Mouse (Mus musculus) R1 (cell line): Measurements from ENCODE around the gene Rptor.

ENCODE experiments used
- DNase-seq: peaks from one replicate; pipeline ENCODE4 v3.0.0-alpha.2; 2018; ENCODE audit warnings: low read depth, low spot score

Rptor gene

DNA sequence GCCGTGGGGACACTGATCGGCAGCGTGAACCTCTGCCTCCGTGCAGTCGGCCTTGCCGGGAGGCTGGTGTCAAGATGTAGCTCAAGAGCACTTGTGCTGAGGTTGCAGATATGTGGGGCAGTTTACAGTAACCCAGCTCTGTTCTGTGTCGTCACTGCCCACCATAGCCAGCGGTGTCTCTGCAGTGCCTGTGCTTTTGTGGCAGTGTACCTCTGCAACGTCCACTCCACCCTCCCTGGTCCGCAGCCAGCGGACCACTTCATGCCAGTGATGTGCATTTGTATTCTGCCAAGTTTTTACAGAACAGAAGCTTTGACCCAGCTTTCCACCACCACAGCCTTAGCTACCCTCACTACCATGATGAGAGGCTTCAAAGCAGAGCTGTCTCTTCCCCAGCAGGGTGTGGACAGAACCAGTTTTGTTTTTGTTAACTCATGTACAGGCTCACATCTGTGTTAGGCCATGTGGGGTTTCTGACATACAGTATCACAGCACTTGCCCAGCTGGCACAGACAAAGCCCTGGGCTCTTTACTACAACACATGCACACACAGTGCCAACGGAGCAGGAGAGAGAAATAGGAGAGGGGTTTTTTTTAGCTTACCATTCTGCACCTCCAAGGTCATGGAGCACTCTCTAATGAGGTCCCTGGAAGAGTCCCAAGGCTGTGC lies 182.1 kb downstream of the Rptor start:
- no peak for DNase-seq

DNA sequence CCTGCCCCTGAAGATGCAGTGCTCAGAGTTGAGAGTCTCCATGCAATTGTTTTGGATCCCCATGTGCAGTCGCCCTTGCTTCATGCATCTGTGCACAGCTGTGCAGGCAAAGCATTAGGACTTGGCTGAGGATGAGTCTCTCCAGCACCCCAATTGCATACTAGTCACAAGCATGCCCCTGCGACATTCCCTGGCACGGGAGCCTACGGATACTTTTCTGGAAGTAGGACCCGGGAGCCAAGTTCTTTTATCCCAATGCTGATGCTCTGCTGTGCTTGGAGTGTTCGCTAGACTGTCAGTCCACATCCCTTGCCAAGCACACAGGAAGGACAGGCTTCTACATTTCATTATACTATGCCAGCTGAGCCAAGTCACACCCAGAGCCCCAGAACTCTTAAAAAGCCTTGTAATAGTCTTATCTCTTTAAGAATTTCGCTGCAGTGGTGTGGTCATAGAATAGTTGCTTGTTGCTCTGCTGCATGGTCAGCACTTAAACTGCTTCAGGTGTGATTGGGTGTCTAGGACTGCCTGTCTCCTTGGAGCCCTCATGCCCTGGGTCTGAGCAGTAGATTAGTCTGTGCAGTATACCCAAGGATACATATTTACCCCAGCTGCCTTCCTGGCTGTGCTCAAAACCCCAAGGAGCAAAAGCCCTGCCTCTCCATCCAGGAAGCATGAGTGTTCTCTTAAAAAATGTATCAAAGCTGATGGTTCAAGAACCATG lies 183.1 kb downstream of the Rptor start:
- no peak for DNase-seq

DNA sequence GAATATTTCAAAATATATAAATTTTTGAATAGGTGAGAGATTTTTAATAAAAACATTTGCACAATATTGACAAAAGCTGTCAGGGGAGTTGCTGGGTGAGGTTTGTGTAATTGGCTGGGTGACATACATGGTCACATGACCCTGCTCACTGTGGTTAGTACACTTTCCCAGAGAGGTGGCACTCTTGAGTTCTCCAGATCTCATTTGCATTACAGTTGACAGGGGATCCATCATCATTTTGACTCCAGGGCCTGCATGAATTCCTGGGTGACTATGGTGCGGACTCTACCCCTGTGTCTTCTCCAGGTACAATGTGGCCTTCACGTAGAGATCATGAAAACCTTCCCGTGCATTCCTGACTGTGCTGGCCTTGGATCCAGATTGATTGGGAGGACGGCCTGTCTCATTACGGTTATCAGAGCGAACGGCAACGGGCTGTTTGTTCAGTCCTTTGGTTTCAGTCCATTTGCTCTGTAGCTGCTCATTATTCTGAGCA lies 183.7 kb downstream of the Rptor start:
- no peak for DNase-seq

DNA sequence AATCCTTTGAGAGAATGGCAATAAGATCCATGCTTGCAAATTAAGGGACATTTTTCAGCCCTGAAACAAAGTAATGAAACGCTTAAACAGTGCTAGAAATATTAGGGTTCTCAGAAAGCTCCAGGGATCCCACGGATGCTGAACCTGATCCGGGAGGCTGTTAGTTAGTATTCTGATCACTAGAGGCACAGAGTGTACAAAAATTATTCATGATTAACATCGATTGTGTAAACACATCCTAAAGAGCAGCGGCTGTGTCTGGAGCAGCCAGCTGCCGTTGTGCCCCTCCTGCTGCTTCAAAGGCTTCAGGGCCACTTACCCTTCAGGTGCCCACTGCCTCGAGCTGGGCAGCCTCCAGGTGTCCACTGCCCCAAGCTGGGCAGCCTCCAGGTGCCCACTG lies 185.8 kb downstream of the Rptor start:
- DNase-seq: no peak

DNA sequence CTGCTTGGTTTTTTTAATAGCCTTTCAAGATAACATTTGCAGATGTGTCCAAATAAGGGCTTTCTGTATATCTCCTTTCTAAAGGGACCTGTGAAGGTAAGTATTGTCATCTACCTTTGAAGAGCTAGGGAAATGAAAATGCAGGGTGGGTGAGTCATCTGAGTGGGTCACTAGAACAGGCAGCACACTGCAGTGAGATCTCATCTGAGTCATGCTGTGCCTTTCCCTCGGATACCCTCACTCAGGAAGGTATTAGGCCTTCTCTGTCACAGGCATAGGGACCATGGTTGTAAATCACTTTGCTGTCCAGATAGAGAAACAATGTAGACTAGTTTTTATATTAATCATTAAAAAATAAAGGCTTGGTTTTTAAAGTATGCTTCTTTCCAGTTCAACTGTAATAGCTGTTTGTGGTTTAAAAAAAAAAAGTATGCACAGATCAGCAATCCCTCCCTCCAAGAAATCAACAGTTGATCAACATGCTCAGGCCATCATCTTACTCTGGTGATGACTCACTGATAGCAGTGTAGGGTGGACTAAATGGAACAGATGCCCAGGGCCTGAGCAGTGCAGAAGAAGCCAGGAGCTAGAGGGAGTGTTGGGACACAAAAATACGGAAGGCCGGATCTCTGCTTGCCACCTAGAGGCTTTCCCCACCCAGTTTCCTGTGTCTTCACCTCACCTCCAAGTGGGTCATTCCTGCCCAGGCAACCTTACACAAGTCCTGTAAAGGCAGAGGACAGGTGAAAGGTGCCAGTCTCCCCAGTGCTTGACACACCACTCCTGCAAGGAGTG lies 186.4 kb downstream of the Rptor start:
- no peak for DNase-seq

DNA sequence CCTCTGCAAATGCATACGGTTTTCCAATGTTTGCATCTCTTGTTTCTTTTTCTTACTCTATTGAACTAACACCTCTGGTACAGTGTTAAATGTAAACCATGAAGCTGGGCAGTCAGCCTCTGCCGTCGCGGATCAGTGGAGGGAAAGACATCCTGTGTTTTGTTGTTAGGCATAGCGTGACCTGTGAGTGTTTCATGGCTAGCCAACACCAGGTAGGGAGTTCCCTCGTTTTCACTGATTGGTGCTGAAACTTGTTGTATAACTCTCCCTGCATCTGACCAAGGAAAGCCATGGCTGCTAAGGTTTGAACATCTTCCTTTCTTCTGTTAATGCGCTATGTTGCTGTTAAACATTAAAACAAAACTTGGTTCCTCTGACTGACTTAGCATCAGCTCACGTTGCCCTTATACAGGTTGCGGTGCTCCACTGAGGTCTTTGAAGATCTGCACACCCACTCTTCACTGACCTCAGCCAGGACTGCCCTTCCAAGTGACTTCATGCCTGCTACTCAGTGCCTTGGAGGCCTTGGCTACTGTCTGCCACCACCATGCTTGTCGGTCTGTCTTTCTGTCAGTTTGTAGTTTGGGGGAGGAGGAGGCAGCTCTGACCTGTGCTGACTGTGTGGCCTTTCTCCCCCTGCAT lies 189.3 kb downstream of the Rptor start:
- DNase-seq: no peak

DNA sequence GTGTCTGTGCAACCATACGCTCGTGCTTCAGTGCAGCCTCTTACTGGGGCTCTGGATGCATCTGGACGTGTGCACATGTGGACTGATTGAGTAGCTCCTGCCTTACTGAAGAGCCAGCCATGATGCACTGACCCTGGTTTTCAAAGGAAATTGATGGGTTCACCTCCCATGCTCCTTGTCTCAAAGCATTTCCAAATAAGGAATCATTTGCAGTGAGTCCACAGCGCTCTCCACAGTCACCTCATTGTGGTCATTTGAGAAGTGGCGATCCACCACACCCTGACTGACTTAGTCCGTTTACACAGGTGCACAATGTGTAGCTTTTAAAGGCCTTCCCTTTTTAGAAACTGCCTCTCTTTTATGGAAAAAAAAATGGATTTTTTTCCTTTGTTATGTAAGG lies 190.7 kb downstream of the Rptor start:
- DNase-seq: no peak

DNA sequence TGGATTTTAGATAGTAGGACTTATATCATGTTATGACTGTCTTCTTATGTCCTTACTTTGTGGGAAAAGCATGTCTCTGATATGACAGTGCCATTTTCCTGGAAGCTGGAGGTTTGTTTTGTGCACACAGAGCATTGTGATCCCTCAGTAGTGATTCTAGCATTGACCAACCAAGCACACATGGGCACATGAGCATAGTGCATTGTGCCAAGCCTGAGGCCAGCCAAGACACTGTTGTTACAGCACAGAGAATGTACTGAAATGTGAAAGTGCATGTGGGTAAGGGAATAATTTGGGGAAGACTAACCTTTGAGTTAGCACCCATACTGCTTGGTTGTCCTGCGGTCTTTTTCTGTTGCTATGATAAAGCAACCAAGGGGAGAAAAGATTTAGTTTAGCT lies 191.3 kb downstream of the Rptor start:
- DNase-seq: no peak

DNA sequence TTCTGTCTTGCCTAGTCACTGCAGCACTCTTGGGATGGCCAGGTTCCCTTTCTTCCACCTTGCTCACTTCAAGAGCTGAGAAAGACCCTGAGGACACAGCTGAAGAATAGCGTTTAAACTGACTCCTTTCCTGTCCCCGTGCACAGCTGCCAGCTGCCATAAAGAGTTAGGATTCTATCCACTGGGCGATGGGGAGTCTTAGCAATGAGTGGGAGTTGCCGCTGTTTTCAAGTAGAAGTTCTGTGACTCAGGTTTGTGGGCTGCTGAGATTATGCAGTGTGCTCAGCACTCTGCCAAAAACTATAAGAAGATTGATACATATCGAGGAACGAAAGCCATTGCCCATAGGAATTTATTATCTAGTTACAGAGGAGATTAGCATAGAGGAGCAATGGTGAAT lies 192.0 kb downstream of the Rptor start:
- DNase-seq: no peak

DNA sequence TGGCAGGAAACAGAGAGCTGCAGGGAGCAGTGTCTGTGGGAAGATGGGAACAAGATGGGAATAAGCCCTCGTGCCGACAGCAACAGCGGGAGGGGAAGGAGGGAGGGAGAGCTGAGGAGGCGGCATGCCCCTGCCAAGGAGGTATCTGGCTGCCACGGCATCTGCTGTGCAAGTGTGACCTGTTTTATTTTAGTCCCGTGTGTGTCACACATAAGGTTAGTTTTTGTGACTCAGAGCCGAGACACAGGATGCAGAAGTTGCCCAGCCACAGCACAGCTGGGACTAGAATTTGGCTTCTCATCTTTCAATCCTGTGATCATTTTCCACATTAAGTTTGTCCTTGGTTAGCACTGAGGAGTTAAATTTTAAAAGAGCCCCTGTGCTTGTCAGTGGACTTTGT lies 193.7 kb downstream of the Rptor start:
- no peak for DNase-seq

DNA sequence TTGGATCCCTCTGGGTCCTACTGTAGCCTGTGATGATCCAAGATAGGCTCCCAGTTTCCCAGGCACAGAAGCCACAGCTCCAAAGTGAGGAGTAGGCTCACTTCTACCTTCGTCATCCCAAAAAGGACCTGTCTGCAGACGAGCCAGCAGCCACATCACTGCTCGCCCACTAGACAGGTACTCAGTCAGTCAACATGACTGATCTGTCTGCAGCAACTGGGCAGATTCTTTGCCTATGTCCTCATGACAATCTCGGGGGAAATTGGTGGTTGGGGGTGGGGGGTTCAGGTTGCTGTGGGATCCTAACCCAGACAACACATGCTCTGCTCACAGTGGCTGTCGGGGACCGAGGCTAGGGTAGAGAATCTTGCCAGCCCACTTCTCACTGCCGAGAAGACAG lies 194.1 kb downstream of the Rptor start:
- DNase-seq: no peak

DNA sequence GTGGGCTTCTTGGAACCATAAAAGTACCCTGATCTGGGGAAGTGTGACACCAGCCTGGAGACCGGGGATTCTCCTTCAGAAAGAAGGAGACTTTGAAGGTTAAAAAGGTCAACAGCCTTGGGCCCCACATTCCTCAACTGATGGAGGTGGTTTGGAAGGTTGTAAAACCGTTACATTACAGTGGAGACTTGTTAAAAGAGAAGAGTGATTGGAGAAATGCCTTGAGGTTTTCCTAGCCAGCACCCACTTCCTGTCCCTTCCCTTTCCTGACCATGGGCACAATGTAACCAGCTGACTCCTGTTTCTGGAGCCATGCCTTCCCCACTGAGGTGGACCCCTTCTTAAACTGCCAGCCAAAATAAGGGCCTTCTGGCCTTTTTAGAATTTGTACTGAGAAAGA lies 196.8 kb downstream of the Rptor start:
- DNase-seq: peak; percentile 33

DNA sequence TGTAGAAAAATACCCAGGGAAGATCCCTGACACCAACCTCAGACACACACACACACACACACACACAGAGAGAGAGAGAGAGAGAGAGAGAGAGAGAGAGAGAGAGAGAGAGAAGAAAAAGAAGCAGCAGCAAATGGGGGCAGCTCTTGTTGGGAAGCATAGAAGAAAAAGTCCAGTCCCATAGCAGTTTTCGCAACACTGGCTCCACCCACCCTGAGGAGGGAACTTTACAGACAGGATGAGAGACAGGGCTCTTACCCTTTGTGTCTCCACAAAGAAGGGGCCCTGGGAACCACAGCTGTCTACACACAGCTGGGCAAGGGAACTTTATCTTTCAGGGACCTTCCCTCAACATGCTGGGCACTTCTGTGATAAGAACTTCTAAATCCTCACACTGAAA lies 199.2 kb downstream of the Rptor start:
- DNase-seq: peak; percentile 23

DNA sequence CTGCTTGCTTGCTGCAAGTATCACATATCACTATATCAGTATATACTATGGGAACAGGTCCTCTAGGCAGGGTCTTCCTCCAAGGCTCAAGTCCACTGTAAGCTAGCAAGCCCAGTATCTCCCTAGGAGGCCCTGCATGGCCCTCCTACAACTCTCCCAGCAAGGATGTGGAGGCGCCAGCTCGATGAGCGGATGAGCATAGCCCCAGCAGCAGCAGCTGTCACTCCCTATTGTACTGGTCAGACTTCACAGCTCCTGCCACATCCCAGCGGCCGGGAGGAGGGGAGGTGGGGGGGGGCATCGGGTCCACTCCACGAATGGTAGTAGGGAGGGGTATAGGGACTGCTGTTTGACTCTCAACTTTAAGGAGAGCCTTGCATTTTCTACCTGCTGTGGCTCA lies 200.2 kb downstream of the Rptor start:
- DNase-seq: no peak

DNA sequence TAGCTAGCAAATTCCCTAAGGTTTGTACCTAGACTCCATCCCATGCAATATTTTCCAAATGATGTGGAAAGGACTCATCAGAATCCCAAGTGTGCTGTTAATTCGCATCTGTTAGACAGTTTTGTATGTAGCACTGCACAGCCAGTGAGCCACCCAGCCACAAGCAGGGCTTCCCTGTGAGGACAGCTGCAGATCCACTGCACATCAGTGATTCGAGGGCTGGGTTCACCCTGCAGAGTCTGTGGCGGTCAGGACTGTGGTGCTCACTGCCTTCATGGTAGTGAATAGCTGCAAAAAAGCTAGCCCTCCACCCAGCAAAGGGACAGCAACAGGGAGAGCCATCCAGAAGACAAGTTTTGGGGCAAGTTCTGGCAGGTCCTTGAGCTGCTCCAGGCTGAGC lies 201.7 kb downstream of the Rptor start:
- no peak for DNase-seq

DNA sequence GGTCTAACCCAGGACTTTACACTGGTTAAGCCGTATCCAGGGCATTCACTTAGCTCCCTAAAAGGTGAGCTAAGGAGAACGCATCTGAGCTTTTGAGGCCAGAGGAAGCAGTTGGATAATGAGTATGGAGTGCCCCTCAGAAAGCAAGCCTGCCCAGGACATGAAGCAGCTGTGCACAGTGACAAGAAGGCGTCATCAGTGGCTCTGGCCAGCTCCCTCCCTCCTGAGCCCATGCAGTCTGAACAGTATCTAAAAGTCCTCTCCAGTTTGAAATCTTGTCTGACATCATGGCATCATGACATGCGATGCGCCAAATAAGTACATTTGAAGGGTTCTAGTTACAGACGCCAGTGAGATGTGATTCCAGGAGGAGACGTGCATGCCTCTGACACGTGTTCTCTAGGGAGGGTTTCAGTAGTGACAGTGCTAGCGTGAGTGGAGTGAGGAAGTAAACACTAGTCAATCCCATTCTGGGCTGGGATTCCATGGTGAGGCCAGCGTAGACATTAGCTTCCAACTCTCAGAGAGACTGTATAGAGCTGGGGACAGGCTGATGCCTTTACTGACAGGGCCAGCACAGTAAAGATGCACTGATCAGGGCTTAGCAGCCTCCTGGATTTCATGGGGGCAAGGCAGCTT lies 202.5 kb downstream of the Rptor start:
- DNase-seq: no peak

DNA sequence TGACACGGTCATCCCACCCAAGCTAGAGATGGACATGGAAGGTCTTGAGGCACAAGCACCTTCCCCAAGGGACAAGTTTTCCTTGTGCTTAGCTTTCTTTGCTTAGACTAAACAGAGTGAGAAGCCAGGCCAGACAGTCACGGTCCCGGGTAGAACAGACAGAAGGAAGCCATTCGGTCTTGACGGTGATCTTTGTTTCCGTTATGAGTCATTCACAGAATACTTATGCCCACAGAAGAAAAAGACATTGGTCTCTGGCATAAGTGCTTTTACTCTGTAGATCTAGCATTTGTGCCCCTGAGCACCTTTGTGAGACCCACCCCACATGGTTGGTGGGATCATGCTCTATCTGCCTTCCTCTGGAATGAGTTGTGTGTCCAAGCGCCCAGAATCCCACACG lies 203.8 kb downstream of the Rptor start:
- DNase-seq: no peak

DNA sequence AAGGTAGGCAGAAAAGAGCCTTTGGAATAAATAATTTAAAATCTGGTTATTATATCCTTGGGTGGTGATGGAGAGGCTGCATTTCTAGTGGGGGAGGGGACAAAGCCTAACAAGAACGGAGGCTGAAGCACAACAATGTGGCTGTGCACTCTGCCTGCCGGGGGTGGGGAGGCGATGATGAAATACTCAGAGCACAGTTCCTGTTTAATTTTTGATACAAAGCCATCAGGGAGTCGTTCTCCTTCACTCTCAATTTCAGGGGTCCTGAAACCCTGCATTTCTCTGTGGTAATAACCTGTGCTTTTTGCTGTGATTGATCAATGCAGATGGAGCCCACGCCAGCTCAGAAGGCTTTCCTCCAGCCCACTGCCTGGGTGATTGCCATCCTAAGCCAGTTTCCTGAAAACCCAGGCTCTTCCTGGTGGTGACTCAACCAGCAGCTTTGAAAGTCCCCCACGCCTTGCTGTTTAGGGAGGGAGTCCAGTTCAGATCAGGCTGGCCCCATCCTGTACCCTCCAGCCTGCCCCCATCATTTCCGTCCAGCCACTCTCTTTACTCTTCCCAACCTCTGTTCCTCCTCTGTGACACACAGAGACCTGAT lies 204.8 kb downstream of the Rptor start:
- DNase-seq: no peak

DNA sequence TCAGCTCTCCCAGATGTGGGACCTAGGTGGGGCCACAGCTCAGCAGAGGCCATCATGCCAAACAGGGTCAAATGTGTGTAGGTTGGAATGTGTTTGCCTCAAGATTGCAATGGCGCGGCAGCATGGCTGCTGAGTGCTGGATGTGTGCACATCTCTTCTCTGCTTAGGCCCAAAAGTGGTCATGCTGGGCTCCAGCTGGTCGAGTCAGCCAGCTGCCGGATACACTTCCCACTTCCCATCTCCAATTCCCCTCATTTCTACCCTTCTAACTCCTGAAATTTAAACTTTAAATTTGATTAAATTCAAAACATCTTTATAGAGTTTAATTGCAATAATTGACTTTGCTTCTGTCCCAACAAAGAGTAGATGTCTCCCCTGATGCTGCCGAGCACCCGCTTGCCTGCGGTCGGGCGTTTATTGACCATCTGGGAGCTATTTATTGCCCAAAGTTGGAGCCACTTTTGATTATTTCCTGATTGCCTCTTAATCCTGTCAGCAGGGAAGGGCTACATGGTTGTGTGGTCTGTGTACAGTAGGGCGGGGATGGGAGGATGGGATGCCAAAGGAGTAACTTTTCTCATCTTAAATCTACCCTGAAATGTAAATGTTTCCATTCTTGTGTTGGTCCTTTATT lies 206.1 kb downstream of the Rptor start:
- DNase-seq: no peak

DNA sequence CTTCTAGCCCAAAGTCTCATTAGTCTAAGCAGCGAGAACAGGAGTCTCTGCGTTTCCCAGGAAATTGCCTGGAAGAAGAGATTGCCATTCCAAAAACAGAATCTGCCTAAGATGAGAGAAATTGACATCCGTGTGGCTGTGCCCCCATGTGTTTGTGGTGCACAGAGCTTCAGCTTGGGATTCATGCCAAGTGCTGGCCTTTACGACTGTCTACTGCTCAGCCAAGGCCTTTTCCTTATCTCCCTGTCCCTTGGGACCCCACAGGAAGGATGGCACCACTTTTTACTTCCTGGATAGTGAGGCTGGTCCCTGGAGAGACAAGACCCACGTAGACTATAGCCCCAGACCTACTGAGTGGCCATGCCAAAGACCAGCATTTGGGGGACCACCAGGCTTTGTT lies 206.6 kb downstream of the Rptor start:
- DNase-seq: no peak

DNA sequence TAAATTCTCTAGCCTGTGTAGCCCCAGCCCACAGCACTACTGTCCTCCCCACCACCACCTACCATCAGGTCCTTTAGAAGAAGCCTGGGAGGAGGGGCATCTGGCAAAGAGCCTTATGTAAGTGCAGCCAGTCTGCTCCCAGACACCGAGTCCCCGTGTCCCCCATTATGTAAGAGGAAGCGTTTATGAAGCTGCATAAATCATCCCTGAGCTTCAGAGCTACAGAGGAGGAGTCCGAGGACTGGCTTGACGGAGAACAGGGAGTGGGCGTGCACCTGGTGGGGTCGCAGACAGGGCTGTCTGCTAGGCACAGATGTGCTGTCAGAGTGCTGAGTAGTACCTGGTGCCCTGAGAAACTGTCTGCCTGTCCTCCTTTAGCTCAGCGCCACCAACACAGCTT lies 208.3 kb downstream of the Rptor start:
- no peak for DNase-seq
